Mouse (Mus musculus) MEL (cell line): ENCODE measurements around the gene Foxd2. TPM values are rescaled to one million over a fixed set of nuclear protein-coding genes. Genes with fewer than 3 reads are reported as not detected.

Experiments used
- DNase-seq: peaks from one replicate; pipeline ENCODE4 v3.0.0; 2011; ENCODE audit warnings: low read depth, low spot score
- H3K27ac ChIP-seq: 2 replicates; pipeline ENCODE4 v1.5.1; 2012; ENCODE audit warnings: low read depth, mild to moderate bottlenecking, control low read depth, low read length, moderate library complexity; ENCODE audit not compliant: control insufficient read depth
- H3K27me3 ChIP-seq, 2 experiments: fragments of 150-350 bp in 1 of 2; sonication (generic) in 1 of 2; 2 replicates each; pipeline ENCODE4 v1.6.1; 2012; ENCODE audit warnings: low read length in 2 of 2, mild to moderate bottlenecking in 2 of 2, improper control_type of control experiment in 1 of 2, moderate library complexity in 1 of 2; ENCODE audit not compliant: insufficient read depth in 2 of 2, control insufficient read depth in 1 of 2
- H3K36me3 ChIP-seq, 2 experiments: 2 replicates each; pipeline ENCODE4 v1.6.1; 2012 to 2014; ENCODE audit warnings: low read length in 2 of 2, improper control_type of control experiment in 1 of 2, inconsistent platforms in 1 of 2, mild to moderate bottlenecking in 1 of 2; ENCODE audit not compliant: insufficient read depth in 2 of 2, control insufficient read depth in 1 of 2
- H3K4me1 ChIP-seq, 2 experiments: fragments of 150-350 bp in 1 of 2; sonication (generic) in 1 of 2; 2 replicates each; pipeline ENCODE4 v1.6.1; 2012; ENCODE audit warnings: low read length in 2 of 2, improper control_type of control experiment in 1 of 2, mild to moderate bottlenecking in 1 of 2; ENCODE audit not compliant: insufficient read depth in 2 of 2, control insufficient read depth in 1 of 2
- H3K4me3 ChIP-seq, 2 experiments: fragments of 150-350 bp in 1 of 2; sonication (generic) in 1 of 2; 2 replicates each; pipeline ENCODE4 v1.5.1; 2012; ENCODE audit warnings: low read depth in 2 of 2, low read length in 2 of 2, mild to moderate bottlenecking in 2 of 2, moderate library complexity in 2 of 2, control low read depth in 1 of 2, improper control_type of control experiment in 1 of 2; ENCODE audit not compliant: control insufficient read depth in 1 of 2, insufficient read depth in 1 of 2
- H3K79me2 ChIP-seq: 2 replicates; pipeline ENCODE4 v1.6.1; 2012; ENCODE audit warnings: mild to moderate bottlenecking, low read length, moderate library complexity; ENCODE audit not compliant: control insufficient read depth, poor library complexity, insufficient read depth
- H3K9ac ChIP-seq: 2 replicates; pipeline ENCODE4 v1.6.1; 2012; ENCODE audit warnings: low read depth, mild to moderate bottlenecking, control low read depth, low read length, moderate library complexity; ENCODE audit not compliant: control insufficient read depth, poor library complexity, severe bottlenecking
- H3K9me3 ChIP-seq: fragments of 150-350 bp; sonication (generic); replicated peaks from 2 replicates; pipeline ENCODE4 v1.6.1; 2012; ENCODE audit warnings: mild to moderate bottlenecking, low read length, improper control_type of control experiment, moderate library complexity; ENCODE audit not compliant: insufficient read depth
- BHLHE40 ChIP-seq: IDR thresholded peaks from 2 replicates; pipeline ENCODE4 v1.6.1; 2012; ENCODE audit warnings: low read depth, mild to moderate bottlenecking, inconsistent platforms, low read length, improper control_type of control experiment, borderline replicate concordance
- CHD1 ChIP-seq: IDR thresholded peaks from 2 replicates; pipeline ENCODE4 v1.6.1; 2012; ENCODE audit warnings: low read depth, mild to moderate bottlenecking, inconsistent platforms, low read length, improper control_type of control experiment
- CHD2 ChIP-seq: IDR thresholded peaks from 2 replicates; pipeline ENCODE4 v1.6.1; 2011; ENCODE audit warnings: low read length, improper control_type of control experiment
- E2F4 ChIP-seq: IDR thresholded peaks from 2 replicates; pipeline ENCODE4 v1.6.1; 2011; ENCODE audit warnings: low read depth, low read length, improper control_type of control experiment, borderline replicate concordance
- ELF1 ChIP-seq: IDR thresholded peaks from 2 replicates; pipeline ENCODE4 v1.6.1; 2014; ENCODE audit warnings: low read depth, mild to moderate bottlenecking, inconsistent platforms, low read length, improper control_type of control experiment, moderate library complexity
- EP300 ChIP-seq, 2 experiments: IDR thresholded peaks; 2 replicates each; pipeline ENCODE4 v1.6.1; 2011; ENCODE audit warnings: improper control_type of control experiment in 2 of 2, low read length in 2 of 2, low read depth in 1 of 2, mild to moderate bottlenecking in 1 of 2
- ETS1 ChIP-seq: IDR thresholded peaks from 2 replicates; pipeline ENCODE4 v1.6.1; 2012; ENCODE audit warnings: low read depth, mild to moderate bottlenecking, inconsistent platforms, low read length, improper control_type of control experiment, moderate library complexity
- GATA1 ChIP-seq: IDR thresholded peaks from 2 replicates; pipeline ENCODE4 v1.6.1; 2011; ENCODE audit warnings: low read depth, low read length, improper control_type of control experiment
- HCFC1 ChIP-seq: IDR thresholded peaks from 2 replicates; pipeline ENCODE4 v1.6.1; 2012; ENCODE audit warnings: low read depth, mild to moderate bottlenecking, inconsistent platforms, low read length, improper control_type of control experiment, moderate library complexity
- JUND ChIP-seq: IDR thresholded peaks from 2 replicates; pipeline ENCODE4 v1.6.1; 2011; ENCODE audit warnings: low read depth, mild to moderate bottlenecking, improper control_type of control experiment, low read length
- MAFK ChIP-seq: IDR thresholded peaks from 2 replicates; pipeline ENCODE4 v1.6.1; 2011; ENCODE audit warnings: low read depth, mild to moderate bottlenecking, low read length, improper control_type of control experiment, borderline replicate concordance
- MAX ChIP-seq: IDR thresholded peaks from 2 replicates; pipeline ENCODE4 v1.6.1; 2011; ENCODE audit warnings: low read length, improper control_type of control experiment
- MAZ ChIP-seq: IDR thresholded peaks from 2 replicates; pipeline ENCODE4 v1.6.1; 2012; ENCODE audit warnings: low read depth, mild to moderate bottlenecking, inconsistent platforms, low read length, improper control_type of control experiment
- MYB ChIP-seq: IDR thresholded peaks from 2 replicates; pipeline ENCODE4 v1.6.1; 2011; ENCODE audit warnings: mild to moderate bottlenecking, low read depth, low read length, improper control_type of control experiment
- MYC ChIP-seq: IDR thresholded peaks from 2 replicates; pipeline ENCODE4 v1.6.1; 2011; ENCODE audit warnings: low read depth, mild to moderate bottlenecking, low read length, improper control_type of control experiment, moderate library complexity
- NRF1 ChIP-seq: IDR thresholded peaks from 2 replicates; pipeline ENCODE4 v1.6.1; 2014; ENCODE audit warnings: low read depth, mild to moderate bottlenecking, inconsistent platforms, low read length, improper control_type of control experiment, moderate library complexity; ENCODE audit not compliant: poor library complexity, insufficient read depth, severe bottlenecking
- POLR2A ChIP-seq, 2 experiments: IDR thresholded peaks; 2 replicates each; pipeline ENCODE4 v1.6.1; 2011 to 2012; ENCODE audit warnings: low read length in 2 of 2, mild to moderate bottlenecking in 2 of 2, control low read depth in 1 of 2, improper control_type of control experiment in 1 of 2, low read depth in 1 of 2, moderate library complexity in 1 of 2; ENCODE audit not compliant: control insufficient read depth in 1 of 2, insufficient read depth in 1 of 2, poor library complexity in 1 of 2
- POLR2AphosphoS5 ChIP-seq: IDR thresholded peaks from 2 replicates; pipeline ENCODE4 v1.6.1; 2012; ENCODE audit warnings: low read depth, borderline replicate concordance, mild to moderate bottlenecking, inconsistent platforms, low read length, moderate library complexity, mixed read lengths
- RAD21 ChIP-seq: IDR thresholded peaks from 2 replicates; pipeline ENCODE4 v1.6.1; 2011; ENCODE audit warnings: mild to moderate bottlenecking, low read depth, low read length, improper control_type of control experiment
- SIN3A ChIP-seq: IDR thresholded peaks from 2 replicates; pipeline ENCODE4 v1.6.1; 2012; ENCODE audit warnings: low read length, improper control_type of control experiment, inconsistent platforms
- SMC3 ChIP-seq: IDR thresholded peaks from 2 replicates; pipeline ENCODE4 v1.6.1; 2011; ENCODE audit warnings: low read depth, low read length, improper control_type of control experiment
- TAL1 ChIP-seq: IDR thresholded peaks from 2 replicates; pipeline ENCODE4 v1.6.1; 2012; ENCODE audit warnings: mild to moderate bottlenecking, inconsistent platforms, low read length, moderate library complexity, mixed read lengths
- TBP ChIP-seq: IDR thresholded peaks from 2 replicates; pipeline ENCODE4 v1.8.0; 2011; ENCODE audit warnings: low read depth, low read length, improper control_type of control experiment
- TCF12 ChIP-seq: IDR thresholded peaks from 2 replicates; pipeline ENCODE4 v1.6.1; 2014; ENCODE audit warnings: low read depth, mild to moderate bottlenecking, inconsistent platforms, low read length, improper control_type of control experiment, moderate library complexity
- UBTF ChIP-seq: IDR thresholded peaks from 2 replicates; pipeline ENCODE4 v1.6.1; 2012; ENCODE audit warnings: low read depth, mild to moderate bottlenecking, inconsistent platforms, low read length, improper control_type of control experiment, moderate library complexity, borderline replicate concordance; ENCODE audit not compliant: insufficient read depth
- ZC3H11A ChIP-seq: IDR thresholded peaks from 2 replicates; pipeline ENCODE4 v1.6.1; 2012; ENCODE audit warnings: low read depth, mild to moderate bottlenecking, inconsistent platforms, low read length, improper control_type of control experiment
- ZKSCAN1 ChIP-seq: IDR thresholded peaks from 2 replicates; pipeline ENCODE4 v1.6.1; 2012; ENCODE audit warnings: low read depth, mild to moderate bottlenecking, inconsistent platforms, low read length, improper control_type of control experiment, moderate library complexity
- ZNF384 ChIP-seq: IDR thresholded peaks from 2 replicates; pipeline ENCODE4 v1.6.1; 2012; ENCODE audit warnings: low read depth, mild to moderate bottlenecking, inconsistent platforms, low read length, improper control_type of control experiment
- polyA plus RNA-seq, 2 experiments: library from polyadenylated mRNA; stranded (reverse) in 1 of 2; unstranded in 1 of 2; fragments of >175 nt in 1 of 2; fragments of >200 nt in 1 of 2; gene quantifications; 2 replicates each; pipeline versions ENCODE4 v1.2.1 to v1.2.4; 2012; ENCODE audit warnings: low replicate concordance in 2 of 2, low read depth in 1 of 2; ENCODE audit not compliant: insufficient read length in 2 of 2, insufficient read depth in 1 of 2, missing spikeins in 1 of 2
- total RNA-seq: library from RNA; depleted of rRNA; stranded (reverse); fragments of 300-350 nt; gene quantifications from 2 replicates; pipeline ENCODE4 v1.2.3, GENCODE M21; 2012

Gene Foxd2
- total and polyA plus RNA-seq, 3 experiments: 0.73 to 1.1 TPM; not detected in 1

DNA sequence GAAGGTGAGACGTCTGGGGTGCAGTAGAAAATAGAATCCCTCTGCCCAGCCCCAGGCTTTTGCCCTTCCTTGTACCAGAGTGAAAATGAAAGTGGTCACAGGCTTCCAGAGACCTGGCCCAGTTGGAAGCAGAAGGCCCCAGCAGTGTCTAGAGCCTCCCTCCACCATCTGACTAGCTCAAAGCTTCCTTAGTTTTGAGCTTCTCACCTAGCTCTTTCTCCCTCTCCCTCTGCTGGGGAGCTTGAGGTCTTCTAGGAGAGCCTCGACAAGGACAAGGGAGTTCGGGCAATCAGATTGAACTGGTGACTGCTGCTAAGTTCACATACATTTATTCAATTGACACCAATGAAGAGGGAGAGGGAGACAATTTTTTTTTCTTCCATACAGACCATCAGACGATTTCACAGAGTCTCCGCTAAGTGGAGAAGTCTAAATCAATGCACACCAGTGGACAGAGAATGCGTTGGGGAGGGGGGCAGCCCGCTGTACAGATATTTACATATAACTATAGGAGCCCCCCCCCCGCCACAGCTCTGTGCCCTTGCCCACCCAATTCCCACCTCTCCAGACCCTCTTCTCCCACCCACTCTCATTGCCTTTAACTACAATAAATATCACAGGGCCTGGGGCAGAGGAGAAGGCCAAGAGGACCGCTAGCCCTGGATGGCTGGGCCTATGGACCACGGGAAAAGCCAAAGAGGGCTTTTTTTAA is 2.5 kb downstream of the Foxd2 start:
- Histone ChIP-seq H3K36me3 (peaks cover 0 to 3% of the 10 kb centered on the region in 2 experiments; a peak in 1 of 4 replicates), H3K27me3 (no peaks in the 10 kb centered on the region), H3K9me3 (no peaks in the 10 kb centered on the region), H3K79me2 (peaks cover 10% of the 10 kb centered on the region), H3K27ac (no peak overlapping the region), H3K4me3 (no peak overlapping the region), H3K4me1 (no peaks in the 10 kb centered on the region; a peak in 1 of 4 replicates), H3K9ac (no peak overlapping the region)
- no peak for DNase-seq
- TF ChIP-seq MYB: no peak
- no peak for TF ChIP-seq TBP
- no peak for TF ChIP-seq ZNF384
- no peak for TF ChIP-seq BHLHE40
- TF ChIP-seq MAFK: no peak
- no peak for TF ChIP-seq NRF1
- no peak for TF ChIP-seq ZC3H11A
- no peak for TF ChIP-seq GATA1
- TF ChIP-seq MYC: no peak
- TF ChIP-seq ZKSCAN1: no peak
- TF ChIP-seq E2F4: no peak
- TF ChIP-seq JUND: no peak
- TF ChIP-seq ETS1: no peak
- no peak for TF ChIP-seq CHD2
- no peak for TF ChIP-seq SIN3A
- no peak for TF ChIP-seq ELF1
- TF ChIP-seq TAL1: no peak
- TF ChIP-seq EP300 (IDR thresholded peaks at IDR 0.05; ENCODE audit: low read depth in 1 of 2, low read length in 2 of 2): no peak
- no peak for TF ChIP-seq RAD21
- TF ChIP-seq CHD1: no peak

DNA sequence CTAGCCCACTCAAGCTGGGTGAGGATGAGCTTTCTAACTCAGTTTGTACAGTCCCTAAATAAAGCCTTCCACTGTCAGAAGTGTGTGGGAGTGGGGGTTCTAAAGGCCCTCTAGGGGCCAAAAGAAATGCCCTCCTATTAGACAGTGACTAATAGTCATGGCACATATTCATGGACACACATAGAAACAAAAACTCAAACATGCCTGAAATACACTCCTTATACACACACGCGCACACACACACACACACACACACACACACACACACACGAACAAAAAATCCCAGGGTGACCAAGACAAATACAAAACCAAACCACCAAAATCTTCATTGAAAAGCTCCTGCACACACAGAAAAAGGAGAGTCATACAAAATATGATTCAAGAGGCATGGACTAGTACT is 3.2 kb downstream of the Foxd2 start:
- H3K36me3 ChIP-seq: peaks cover 0 to 3% of the 10 kb centered on the region in 2 experiments; a peak in 1 of 4 replicates

More for the DNA sequence above, 3.2 kb downstream of the Foxd2 start:
- Histone ChIP-seq H3K79me2 (peaks cover 9% of the 10 kb centered on the region), H3K27me3 (no peaks in the 10 kb centered on the region), H3K9ac (no peak overlapping the region), H3K27ac (no peak overlapping the region), H3K9me3 (no peaks in the 10 kb centered on the region), H3K4me1 (no peaks in the 10 kb centered on the region; a peak in 1 of 4 replicates), H3K4me3 (no peak overlapping the region)
- DNase-seq: no peak
- TF ChIP-seq MAFK (no peak), POLR2AphosphoS5 (no peak), MAZ (no peak), HCFC1 (no peak), MYB (no peak), RAD21 (no peak), CHD1 (no peak), JUND (no peak), ZKSCAN1 (no peak), TCF12 (no peak), MAX (no peak), POLR2A (IDR thresholded peaks at IDR 0.05; ENCODE audit: control insufficient read depth in 1 of 2, insufficient read depth in 1 of 2, low read depth in 1 of 2, low read length in 2 of 2, poor library complexity in 1 of 2) (no peak), MYC (no peak), BHLHE40 (no peak), SMC3 (no peak), UBTF (no peak), ZC3H11A (no peak), ZNF384 (no peak), SIN3A (no peak), TAL1 (no peak)
